Comparison of ENCODE assay signal across 8 mouse cellular contexts in the genomic region with DNA sequence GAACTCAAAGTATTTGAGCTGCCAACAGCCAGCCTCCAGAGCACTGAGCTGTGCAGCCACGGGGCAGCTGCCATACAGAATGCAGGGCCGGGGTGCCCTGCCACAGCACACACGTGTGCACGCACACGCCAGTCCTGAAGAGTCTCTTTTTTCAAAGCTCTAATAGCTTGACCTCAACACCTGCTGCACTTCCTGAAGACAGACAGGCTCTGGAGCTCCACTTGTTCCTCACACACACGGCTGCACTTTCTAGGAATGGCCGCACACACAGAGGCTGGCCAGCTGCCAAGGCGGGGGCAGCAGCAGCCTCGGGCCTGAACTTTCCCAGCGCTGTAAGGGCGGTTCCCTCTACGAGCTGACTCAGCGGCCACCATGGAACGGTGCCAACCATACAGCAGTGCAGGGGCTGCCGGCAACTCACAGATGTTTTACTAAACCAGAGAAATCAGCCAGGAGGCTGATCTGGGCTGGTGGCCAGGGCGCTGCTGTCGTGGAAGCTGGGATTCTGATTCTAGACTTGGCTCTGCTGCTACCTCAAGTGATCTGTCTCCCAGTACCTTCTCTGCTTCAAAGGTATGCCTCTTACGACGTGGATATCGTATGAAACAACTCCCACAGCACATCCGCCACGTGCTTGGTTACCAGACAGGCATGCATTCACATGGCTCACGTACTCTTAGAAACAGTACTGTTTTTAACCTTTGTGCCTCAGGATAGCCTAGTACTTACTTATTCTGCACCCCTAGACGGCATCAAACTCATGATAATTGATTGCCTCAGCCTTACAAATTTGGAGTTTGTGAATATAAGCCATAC. TPM values are rescaled to one million over a fixed set of nuclear protein-coding genes. Genes with fewer than 3 reads are reported as not detected.
DNase-seq lines count a peak whose midpoint lies in the region; ATAC-seq lines count a peak whose summit lies in the region.

No protein-coding gene starts in this region.

- H3K27me3 ChIP-seq in megakaryocyte, embryonic 14.5 days (replicated peaks), result no peaks in the 10 kb centered on the region

- peaks cover 83% of the 10 kb centered on the region for H3K36me3 ChIP-seq in megakaryocyte, embryonic 14.5 days (replicated peaks; ENCODE audit: low read length)

- H3K9me3 ChIP-seq in megakaryocyte, embryonic 14.5 days, result no peaks in the 10 kb centered on the region

- H3K4me1 ChIP-seq in megakaryocyte, embryonic 14.5 days, result peaks cover 87% of the 10 kb centered on the region

- H3K4me3 ChIP-seq in megakaryocyte, embryonic 14.5 days (replicated peaks), result peak overlapping the region; percentile 91

- peak; percentile 59 for ATAC-seq in activated CD4-positive, CD25-positive, alpha-beta regulatory T cell, adult 4 months

- peak; percentile 86 for DNase-seq in embryo, embryonic 10 days (ENCODE audit: low spot score)
- DNase-seq in gastrocnemius, postnatal 10 days, result peak; percentile 98
- DNase-seq in induced T-regulatory cell, adult 2 months (ENCODE audit: low read depth), result peak; percentile 81
- peak; percentile 85 to 93 for DNase-seq in left cerebral cortex, adult 8-10 months (ENCODE audit: low spot score in 2 of 2)
- DNase-seq in right cerebral cortex, postnatal 14 days, result peak; percentile 95
- DNase-seq in urinary bladder, postnatal 36 days (ENCODE audit: low spot score in 2 of 2), result peak; percentile 91 to 95

RNA-seq across cellular contexts. Expression of a gene that starts 5.1 kb away (rescaled TPM):
- 10 to 100 TPM; 23.3 to 26.5 TPM for polyA plus RNA-seq in activated CD4-positive, CD25-positive, alpha-beta regulatory T cell, adult 4 months (2017; shearing (Covaris generic))
- total RNA-seq in gastrocnemius, postnatal 10 days (2021), result 1 to 10 TPM; 1.6 to 3.3 TPM
- total RNA-seq in left cerebral cortex, adult 8-10 months (2022), result 10 to 100 TPM; 10.9 to 15.0 (median 13.4) TPM
- 33.5 and 107 TPM in 2 replicates for polyA plus RNA-seq in megakaryocyte, embryonic 14.5 days (2012; ENCODE audit: insufficient read depth, low replicate concordance)

Comparison
In these comparisons a context has a peak if more than half of its experiments do, and no peak if none do; other contexts are left out.
1. Peak in every context shown above with its lines: DNase-seq, ATAC-seq and H3K4me3 ChIP-seq.